Mouse (Mus musculus) G1E-ER4 (cell line): ENCODE results near the gene Osbpl3. TPM values are rescaled to one million over a fixed set of nuclear protein-coding genes. Genes with fewer than 3 reads are reported as not detected.

Experiments
- GATA1 ChIP-seq: IDR thresholded peaks from one replicate; pipeline ENCODE4 v1.8.0; 2012; ENCODE audit warnings: low read length, inconsistent platforms
- polyA plus RNA-seq: library from polyadenylated mRNA; stranded (reverse); fragments of >175 nt; gene quantifications from 2 replicates; pipeline ENCODE4 v1.2.3, GENCODE M21; 2012

The Osbpl3 gene
- polyA plus RNA-seq, 1 experiment, result not detected

DNA sequence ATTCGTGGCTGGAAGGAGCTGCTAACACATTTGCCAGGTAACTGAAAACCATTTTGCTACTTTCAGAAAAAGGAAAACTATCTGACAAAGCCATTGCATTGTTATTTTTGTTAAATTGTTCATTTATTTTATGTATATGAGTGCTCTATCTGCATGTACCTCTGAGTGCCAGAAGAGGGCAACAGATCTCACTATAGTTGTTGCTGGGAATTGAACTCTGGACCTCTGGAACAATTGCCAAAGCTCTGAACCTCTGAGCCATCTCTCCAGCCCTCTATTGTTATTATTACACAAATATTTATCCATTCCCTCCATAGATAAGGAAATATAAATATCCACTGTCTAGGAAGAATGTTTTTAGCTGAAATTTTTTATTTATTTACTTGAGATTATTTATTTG, 107.4 kb downstream of the Osbpl3 start:
- TF ChIP-seq GATA1, result no peak

DNA sequence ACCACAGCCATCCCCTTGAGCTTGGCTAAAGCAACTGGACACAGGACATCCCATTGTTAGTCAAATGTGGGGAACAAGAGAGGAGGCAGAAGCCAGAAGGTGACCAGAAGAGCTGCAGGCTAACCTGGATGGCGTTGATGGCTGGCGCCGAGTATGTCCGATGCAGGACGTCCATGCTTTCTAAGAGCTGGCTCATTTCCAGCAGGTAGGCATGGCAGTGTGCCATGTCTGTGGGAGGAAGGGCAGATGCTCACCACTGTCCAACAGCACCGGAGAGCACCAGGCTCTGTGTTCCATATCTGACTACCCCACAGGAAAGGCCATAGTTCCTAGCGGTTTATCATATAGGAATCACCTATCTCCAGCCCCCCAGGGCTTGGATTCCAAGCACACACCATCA, 109.8 kb downstream of the Osbpl3 start:
- TF ChIP-seq GATA1, result no peak

DNA sequence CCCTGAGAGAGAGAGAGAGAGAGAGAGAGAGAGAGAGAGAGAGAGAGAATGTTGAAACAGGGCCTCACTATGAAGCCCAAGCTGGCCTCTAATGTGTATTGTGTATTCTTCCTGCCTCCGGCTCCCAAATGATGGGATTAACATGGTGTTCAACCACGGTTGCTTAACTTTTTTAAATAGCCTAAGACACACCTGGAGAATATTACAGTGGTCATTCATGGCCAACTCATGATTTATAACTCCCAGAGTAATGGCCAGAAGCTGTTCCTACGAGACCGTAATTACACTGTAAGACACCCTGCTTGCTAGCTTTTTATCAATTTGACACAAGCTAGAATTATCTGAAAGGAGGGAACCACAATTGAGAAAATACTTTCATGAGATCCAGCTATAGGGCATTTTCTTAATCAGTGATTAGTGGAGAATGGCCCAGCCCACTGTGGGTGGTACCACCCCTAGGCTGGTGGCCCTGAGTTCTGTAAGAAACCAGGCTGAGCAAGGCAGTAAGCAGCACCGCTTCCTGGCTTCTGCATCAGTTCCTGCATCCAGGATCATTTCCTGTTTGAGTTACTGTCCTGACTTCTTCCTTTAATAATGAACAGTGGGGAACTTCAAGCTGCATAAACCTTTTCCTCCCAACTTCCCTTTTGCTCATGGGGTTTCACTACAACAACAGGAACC, 115.6 kb downstream of the Osbpl3 start:
- TF ChIP-seq GATA1, result no peak

DNA sequence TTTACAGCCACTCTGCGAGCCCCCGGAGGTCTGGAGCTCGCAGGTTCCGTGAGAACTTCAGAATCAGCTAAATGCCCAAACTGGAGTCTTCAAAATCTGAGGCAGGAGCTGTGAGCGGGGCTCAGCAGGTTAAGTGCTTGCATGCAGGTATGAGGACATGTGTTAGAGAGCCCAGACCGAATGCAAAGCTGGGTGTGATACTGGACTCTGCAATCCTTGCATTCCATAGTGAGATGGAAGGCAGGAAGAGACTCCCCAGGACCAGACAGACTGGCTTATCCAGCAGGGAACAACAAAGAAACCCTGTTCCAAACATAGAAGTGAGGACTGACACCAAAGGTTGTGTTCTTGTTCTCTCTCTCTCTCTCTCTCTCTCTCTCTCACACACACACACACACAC, 118.6 kb downstream of the Osbpl3 start:
- no peak for TF ChIP-seq GATA1

DNA sequence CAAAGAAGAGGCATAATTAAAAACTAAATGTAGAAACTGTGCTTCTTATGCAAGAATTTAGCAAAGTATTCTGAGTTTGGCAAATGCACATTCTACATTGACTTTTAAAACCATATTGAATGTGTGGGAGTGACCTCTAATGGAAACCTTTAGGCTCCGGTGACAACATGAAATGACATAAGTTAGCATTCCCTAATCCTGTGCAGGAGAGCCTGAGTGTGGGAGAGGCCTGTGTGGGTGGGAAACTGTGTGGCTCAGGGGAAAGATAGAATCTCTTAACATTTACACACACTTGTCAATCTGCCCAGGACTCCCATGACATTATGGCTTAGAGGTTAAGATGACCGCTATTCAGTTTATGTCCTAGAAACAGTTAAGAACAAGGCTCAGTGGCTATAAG, 119.6 kb downstream of the Osbpl3 start:
- no peak for TF ChIP-seq GATA1

DNA sequence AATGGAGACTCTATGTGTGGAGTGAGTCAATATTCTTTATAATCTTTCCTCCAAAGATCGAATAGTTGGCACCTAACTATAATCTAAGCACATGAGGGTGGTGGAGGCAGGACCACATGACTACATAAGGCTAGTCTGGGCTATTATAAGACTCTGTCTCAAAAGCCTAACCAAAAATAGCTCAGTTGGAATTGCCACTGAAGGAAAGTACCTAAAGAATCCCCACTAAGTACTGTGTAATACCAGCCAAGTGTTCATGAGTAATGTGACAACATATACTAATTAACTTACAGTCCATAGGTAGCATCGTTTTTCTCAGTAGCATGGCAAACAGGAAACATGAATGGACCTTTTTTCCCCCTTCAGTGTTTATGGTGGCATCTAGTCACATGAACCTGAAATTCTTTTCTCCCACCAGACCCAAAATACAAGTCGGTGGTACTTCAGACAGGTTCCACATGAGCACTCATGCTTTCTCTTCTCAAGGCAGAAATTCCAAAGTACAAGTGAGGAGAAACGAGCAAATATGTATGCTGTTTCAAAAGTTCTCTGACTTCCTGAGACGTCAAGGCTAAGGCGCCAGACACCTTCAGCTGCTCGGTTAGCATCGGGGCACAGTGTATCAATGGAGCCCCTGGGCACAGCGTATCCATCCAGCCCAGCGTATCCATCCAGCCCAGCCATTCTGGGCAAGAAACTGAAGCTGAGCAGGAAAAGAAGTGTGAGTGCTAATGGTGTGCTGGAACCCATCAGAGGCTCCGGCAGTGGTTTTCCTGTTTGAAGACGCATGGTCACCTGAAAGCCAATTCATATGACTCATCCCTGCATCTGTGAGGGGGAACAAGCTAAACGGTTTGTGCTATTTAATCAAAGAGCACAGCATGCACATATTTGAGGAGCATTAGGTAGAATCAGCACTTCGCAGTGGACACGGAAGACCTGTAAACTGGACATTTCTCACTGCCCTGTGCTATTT, 120.9 kb downstream of the Osbpl3 start:
- no peak for TF ChIP-seq GATA1

DNA sequence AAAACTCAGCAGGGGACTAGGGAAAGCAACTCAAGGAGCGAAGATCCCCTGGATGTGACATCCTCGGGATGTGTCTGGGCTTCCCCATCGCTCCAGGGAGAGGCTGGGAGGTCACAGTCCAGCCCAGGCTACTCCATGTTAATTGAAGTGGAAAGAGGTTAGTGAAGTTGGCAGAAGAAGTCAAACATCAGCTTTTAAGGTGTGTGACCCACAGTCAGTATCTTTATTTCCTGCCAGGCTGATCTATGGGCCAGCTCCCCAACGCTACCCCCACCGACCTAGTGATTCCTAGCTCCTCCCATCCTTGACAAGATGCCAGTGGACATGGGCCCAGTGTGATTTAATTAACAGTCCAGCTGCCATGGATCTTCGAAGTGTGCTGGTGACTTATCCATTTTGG, 122.7 kb downstream of the Osbpl3 start:
- TF ChIP-seq GATA1, result no peak

DNA sequence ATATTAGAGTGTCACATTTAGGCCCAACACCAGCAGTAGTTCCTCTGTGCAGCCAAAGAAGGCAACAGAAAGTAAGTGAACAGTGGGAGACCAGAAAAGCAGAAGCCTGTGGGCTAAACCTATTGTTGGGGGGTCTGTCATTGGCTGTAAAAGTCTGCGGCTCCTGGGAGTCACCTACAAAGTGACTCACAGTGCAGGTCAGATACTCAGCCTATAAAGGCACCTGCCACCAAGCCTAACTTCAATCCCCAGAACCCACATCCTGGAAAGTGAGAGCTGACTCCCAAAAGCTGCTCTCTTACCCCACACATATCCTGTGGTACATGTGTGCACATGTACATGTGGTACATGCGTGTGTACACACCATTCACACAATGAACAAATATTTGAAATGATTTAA, 124.5 kb downstream of the Osbpl3 start:
- no peak for TF ChIP-seq GATA1

DNA sequence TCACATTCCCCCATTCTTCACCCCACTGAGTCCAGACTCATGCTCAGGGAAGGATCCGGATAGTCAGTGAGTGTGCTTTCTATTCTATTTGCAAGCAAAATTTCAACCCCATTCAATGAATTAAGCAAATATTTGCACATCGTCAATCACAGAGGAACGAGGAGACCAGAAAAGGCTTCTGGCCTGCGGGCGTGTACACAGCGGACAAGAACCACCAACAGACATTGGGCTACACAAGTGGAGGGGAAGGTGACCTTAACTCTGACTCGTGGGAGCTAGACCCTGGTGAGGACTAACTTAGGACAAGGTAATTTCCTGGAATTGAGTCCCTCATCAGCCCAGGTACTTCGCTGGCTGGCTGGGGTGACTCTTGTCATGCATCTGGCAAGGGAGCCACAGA, 126.6 kb downstream of the Osbpl3 start:
- TF ChIP-seq GATA1, result no peak

DNA sequence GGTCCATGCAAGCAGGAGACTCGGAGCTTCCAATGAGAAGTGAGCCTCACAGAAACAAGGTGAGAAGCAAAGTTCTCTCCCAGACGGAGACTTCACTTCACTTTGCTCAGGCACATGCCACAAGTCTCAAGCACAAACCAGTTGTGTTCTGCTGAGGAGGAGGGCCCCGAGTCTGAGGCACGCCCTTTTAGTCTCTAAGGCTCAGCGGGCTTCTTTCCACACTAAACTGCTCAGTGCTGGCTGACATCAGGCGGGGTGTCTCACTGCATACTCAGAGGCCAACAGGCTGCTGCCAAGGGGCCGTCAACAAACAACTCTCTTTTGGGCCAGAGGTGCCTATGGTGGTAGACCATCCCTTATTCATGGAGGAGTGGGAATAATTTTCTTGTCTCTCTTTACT, 127.1 kb downstream of the Osbpl3 start:
- no peak for TF ChIP-seq GATA1

DNA sequence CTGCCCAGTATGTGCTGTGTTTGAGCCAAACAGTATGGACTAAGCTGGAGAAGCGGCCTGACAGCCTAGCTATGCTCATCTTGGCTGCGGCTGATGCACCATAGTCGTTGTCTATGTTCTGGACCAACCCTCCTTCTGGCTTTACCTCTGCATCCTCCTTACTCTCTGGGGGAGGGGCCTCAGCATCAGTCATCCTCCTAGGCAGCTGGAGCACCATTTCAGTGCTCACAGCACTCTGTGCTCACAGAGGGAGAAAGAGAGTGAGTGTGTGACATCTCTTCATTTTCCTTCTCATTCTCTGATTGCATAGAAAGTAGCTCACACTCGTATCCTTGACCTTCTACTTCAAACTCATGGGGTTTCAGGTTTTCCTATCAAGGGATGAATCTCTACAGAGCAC, 129.8 kb downstream of the Osbpl3 start:
- no peak for TF ChIP-seq GATA1

DNA sequence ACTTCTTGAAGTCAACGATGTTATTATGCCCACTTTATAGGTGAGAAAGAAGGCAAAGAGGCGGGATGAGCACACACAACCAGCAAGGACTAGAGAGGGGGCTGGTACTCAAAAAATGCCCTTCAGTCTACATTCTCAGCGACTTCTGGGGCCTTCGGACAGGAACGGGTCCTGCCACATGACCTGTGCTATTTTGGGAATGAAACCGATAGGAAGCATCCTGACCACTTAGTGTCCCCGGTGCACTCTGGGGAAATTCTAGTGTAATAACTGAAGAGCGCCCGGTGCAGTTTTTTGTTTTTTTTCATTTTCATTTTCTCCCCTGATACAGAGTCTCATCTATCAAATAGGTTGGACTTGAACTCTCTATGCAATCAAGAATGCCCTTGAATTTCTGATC, 130.5 kb downstream of the Osbpl3 start:
- no peak for TF ChIP-seq GATA1

DNA sequence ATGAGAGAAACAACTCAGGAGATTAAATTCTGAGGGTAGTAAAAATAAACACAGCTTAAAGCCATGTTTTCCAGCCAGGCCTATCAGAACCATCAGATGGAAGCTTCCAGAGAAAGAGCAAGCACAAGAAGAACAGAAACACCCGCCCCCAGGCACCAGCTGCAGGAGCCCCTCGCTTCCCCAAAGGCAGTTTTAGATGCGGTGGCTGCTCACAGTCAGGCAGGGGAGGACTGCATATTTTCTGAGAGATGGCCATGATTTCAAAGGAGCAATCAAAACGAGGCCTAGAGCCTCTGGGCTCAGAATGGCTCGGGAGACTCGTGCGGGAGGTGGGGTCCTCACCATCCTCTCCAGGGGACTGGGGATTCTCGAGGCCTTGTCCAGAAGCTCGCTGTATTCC, 133.4 kb downstream of the Osbpl3 start:
- TF ChIP-seq GATA1, result no peak

DNA sequence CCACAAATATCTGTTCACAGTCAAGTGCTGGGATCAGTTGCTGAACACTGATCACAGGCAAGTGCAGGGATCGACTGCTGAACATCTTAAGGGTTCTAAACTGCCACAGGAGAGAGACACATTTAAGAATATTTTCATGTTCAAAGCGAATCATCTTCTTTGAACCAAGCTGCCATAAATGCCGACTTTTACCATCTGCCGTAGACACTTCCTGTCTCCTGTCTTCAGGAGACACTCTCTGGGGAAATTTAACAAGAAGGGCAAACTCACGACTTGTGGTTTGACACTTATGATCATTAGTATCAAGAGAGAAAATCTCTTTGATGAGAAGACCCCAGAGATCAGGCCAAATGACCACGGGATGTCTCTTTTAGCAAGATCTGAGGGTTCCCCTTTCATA, 134.3 kb downstream of the Osbpl3 start:
- no peak for TF ChIP-seq GATA1

DNA sequence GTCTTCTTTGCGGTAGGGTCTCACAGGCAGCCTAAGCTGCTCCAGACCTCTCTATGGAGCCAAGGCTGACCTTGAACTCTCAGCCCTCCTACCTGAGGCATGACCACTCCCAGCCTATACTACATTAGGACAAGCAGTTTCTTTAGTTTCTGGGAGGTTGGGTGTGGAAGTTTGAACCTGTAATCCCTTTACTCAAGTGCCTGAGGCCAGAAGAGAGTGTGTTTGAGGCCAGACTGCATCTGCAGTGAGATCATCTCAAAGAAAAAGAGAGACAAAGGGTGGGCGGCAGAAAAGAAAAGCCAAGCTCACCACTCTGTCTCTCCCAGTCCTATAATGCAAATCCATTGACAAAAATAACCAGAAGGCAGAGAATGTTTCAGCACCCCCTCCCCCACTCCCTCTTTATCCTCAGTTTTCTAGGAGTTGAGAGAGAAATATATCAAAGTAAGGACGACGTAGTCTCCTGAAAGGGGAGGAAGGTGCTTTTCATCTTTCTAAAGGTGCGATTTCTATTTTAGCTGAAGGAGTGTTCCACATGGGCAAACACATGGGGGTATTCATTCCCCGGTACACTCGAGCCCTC, 137.3 kb downstream of the Osbpl3 start:
- no peak for TF ChIP-seq GATA1

DNA sequence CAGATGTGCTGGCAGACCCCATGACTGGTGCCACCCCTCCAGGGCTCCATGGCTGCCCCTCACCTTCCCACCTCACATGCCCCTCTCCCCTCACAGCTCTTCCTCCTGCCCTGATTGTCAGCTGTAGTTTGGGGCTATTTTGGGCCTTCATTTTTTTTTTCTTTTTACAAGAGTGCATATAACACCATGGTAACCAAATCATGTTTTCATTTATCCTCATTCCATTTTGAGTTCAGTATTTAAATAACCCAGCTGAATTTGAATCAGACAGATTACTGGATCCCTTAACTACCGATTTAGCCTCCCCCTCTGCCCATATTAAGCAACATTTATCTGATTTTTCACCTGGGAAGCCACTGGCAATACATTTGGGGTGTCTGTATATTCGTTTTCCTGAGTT, 137.9 kb downstream of the Osbpl3 start:
- TF ChIP-seq GATA1, result no peak
